Mouse (Mus musculus): ENCODE data around the gene Lpp. TPM values are rescaled to one million over a fixed set of nuclear protein-coding genes. Genes with fewer than 3 reads are reported as not detected.

Gene Lpp
- total and polyA plus RNA-seq, 3 experiments = not detected

GRCm38 (mm10) chr16:24834536-24834935 is 441.2 kb downstream of the Lpp start:
- no peak overlapping the region for H3K9ac ChIP-seq (ENCODE audit: control insufficient read depth, low read depth, low read length, poor library complexity, severe bottlenecking)
- H3K4me3 ChIP-seq (ENCODE audit: control insufficient read depth in 1 of 2, insufficient read depth in 1 of 2, low read depth in 2 of 2, low read length in 2 of 2) = no peak overlapping the region
- no peaks in the 10 kb centered on the region for H3K27me3 ChIP-seq (ENCODE audit: control insufficient read depth in 1 of 2, insufficient read depth in 2 of 2, low read length in 2 of 2)
- no peaks in the 10 kb centered on the region for H3K4me1 ChIP-seq (ENCODE audit: control insufficient read depth in 1 of 2, insufficient read depth in 2 of 2, low read length in 2 of 2)
- no peak for TF ChIP-seq POLR2A (IDR thresholded peaks at IDR 0.05; ENCODE audit: control insufficient read depth in 1 of 2, insufficient read depth in 1 of 2, low read depth in 1 of 2, low read length in 2 of 2, poor library complexity in 1 of 2)
- no peak for TF ChIP-seq ZMIZ1 (IDR thresholded peaks at IDR 0.05; ENCODE audit: low read depth, low read length)
- no peak for TF ChIP-seq TAL1 (IDR thresholded peaks at IDR 0.05; ENCODE audit: low read length)
- TF ChIP-seq GABPA (IDR thresholded peaks at IDR 0.05; ENCODE audit: low read depth, low read length) = no peak
- no peak for TF ChIP-seq SMC3 (IDR thresholded peaks at IDR 0.05; ENCODE audit: low read depth, low read length)
- TF ChIP-seq USF1 (IDR thresholded peaks at IDR 0.05; ENCODE audit: low read depth, low read length) = no peak
- H3K9me3 ChIP-seq (replicated peaks; ENCODE audit: insufficient read depth, low read length) = no peaks in the 10 kb centered on the region
- no peak for DNase-seq (ENCODE audit: low read depth, low spot score)
- no peak overlapping the region for H3K27ac ChIP-seq (ENCODE audit: control insufficient read depth, low read depth, low read length)
- H3K36me3 ChIP-seq (ENCODE audit: control insufficient read depth in 1 of 2, insufficient read depth in 2 of 2, low read length in 2 of 2) = no peaks in the 10 kb centered on the region
- no peaks in the 10 kb centered on the region for H3K79me2 ChIP-seq (ENCODE audit: control insufficient read depth, insufficient read depth, low read length, poor library complexity)

- H3K4me1 ChIP-seq (ENCODE audit: control insufficient read depth in 1 of 2, insufficient read depth in 2 of 2, low read length in 2 of 2) = no peaks in the 10 kb centered on the region
- DNase-seq (ENCODE audit: low read depth, low spot score) = no peak
Measured at GRCm38 (mm10) chr16:24836550-24836949, 443.2 kb downstream of the Lpp start.

GRCm38 (mm10) chr16:24839018-24839417 is 445.7 kb downstream of the Lpp start:
- no peaks in the 10 kb centered on the region for H3K27me3 ChIP-seq (ENCODE audit: control insufficient read depth in 1 of 2, insufficient read depth in 2 of 2, low read length in 2 of 2)
- DNase-seq (ENCODE audit: low read depth, low spot score) = no peak
- no peaks in the 10 kb centered on the region for H3K36me3 ChIP-seq (ENCODE audit: control insufficient read depth in 1 of 2, insufficient read depth in 2 of 2, low read length in 2 of 2)
- TF ChIP-seq TCF12 (IDR thresholded peaks at IDR 0.05; ENCODE audit: low read depth, low read length) = no peak
- no peak for TF ChIP-seq USF2 (IDR thresholded peaks at IDR 0.05; ENCODE audit: borderline replicate concordance in 1 of 2, insufficient read depth in 1 of 2, low read depth in 1 of 2, low read length in 2 of 2)
- TF ChIP-seq TAL1 (IDR thresholded peaks at IDR 0.05; ENCODE audit: low read length) = no peak
- no peak for TF ChIP-seq ETS1 (IDR thresholded peaks at IDR 0.05; ENCODE audit: low read depth, low read length)
- TF ChIP-seq ZNF384 (IDR thresholded peaks at IDR 0.05; ENCODE audit: low read depth, low read length) = no peak
- no peak for TF ChIP-seq CHD1 (IDR thresholded peaks at IDR 0.05; ENCODE audit: low read depth, low read length)
- no peak for TF ChIP-seq MAX (IDR thresholded peaks at IDR 0.05; ENCODE audit: low read length)
- TF ChIP-seq POLR2A (IDR thresholded peaks at IDR 0.05; ENCODE audit: control insufficient read depth in 1 of 2, insufficient read depth in 1 of 2, low read depth in 1 of 2, low read length in 2 of 2, poor library complexity in 1 of 2) = no peak
- TF ChIP-seq CHD2 (IDR thresholded peaks at IDR 0.05; ENCODE audit: low read length) = no peak
- no peak for TF ChIP-seq ZMIZ1 (IDR thresholded peaks at IDR 0.05; ENCODE audit: low read depth, low read length)
- TF ChIP-seq POLR2AphosphoS5 (IDR thresholded peaks at IDR 0.05; ENCODE audit: borderline replicate concordance, low read depth, low read length) = no peak
- no peak for TF ChIP-seq GABPA (IDR thresholded peaks at IDR 0.05; ENCODE audit: low read depth, low read length)
- TF ChIP-seq MYC (IDR thresholded peaks at IDR 0.05; ENCODE audit: low read depth, low read length) = no peak
- no peak for TF ChIP-seq RAD21 (IDR thresholded peaks at IDR 0.05; ENCODE audit: low read depth, low read length)
- no peak overlapping the region for H3K27ac ChIP-seq (ENCODE audit: control insufficient read depth, low read depth, low read length)
- H3K4me3 ChIP-seq (ENCODE audit: control insufficient read depth in 1 of 2, insufficient read depth in 1 of 2, low read depth in 2 of 2, low read length in 2 of 2) = no peak overlapping the region
- H3K9ac ChIP-seq (ENCODE audit: control insufficient read depth, low read depth, low read length, poor library complexity, severe bottlenecking) = no peak overlapping the region
- H3K4me1 ChIP-seq (ENCODE audit: control insufficient read depth in 1 of 2, insufficient read depth in 2 of 2, low read length in 2 of 2) = no peaks in the 10 kb centered on the region
- H3K79me2 ChIP-seq (ENCODE audit: control insufficient read depth, insufficient read depth, low read length, poor library complexity) = no peaks in the 10 kb centered on the region
- H3K9me3 ChIP-seq (replicated peaks; ENCODE audit: insufficient read depth, low read length) = no peaks in the 10 kb centered on the region

More at GRCm38 (mm10) chr16:24836550-24836949, 443.2 kb downstream of the Lpp start:
- Histone ChIP-seq H3K27ac (ENCODE audit: control insufficient read depth, low read depth, low read length) (no peak overlapping the region), H3K4me3 (ENCODE audit: control insufficient read depth in 1 of 2, insufficient read depth in 1 of 2, low read depth in 2 of 2, low read length in 2 of 2) (no peak overlapping the region), H3K27me3 (ENCODE audit: control insufficient read depth in 1 of 2, insufficient read depth in 2 of 2, low read length in 2 of 2) (no peaks in the 10 kb centered on the region), H3K79me2 (ENCODE audit: control insufficient read depth, insufficient read depth, low read length, poor library complexity) (no peaks in the 10 kb centered on the region), H3K9ac (ENCODE audit: control insufficient read depth, low read depth, low read length, poor library complexity, severe bottlenecking) (no peak overlapping the region), H3K9me3 (replicated peaks; ENCODE audit: insufficient read depth, low read length) (no peaks in the 10 kb centered on the region), H3K36me3 (ENCODE audit: control insufficient read depth in 1 of 2, insufficient read depth in 2 of 2, low read length in 2 of 2) (no peaks in the 10 kb centered on the region)
- TF ChIP-seq BHLHE40 (IDR thresholded peaks at IDR 0.05; ENCODE audit: borderline replicate concordance, low read depth, low read length) = no peak
